Mouse (Mus musculus): ENCODE data around the gene Insyn1. TPM values are rescaled to one million over a fixed set of nuclear protein-coding genes. Genes with fewer than 3 reads are reported as not detected.

Gene Insyn1
- polyA plus RNA-seq, 1 experiment from 2014 or later = 1.1 TPM

GRCm38 (mm10) chr9:58546630-58547360 lies 58.4 kb downstream of the Insyn1 start:
- no peak for DNase-seq (ENCODE audit: low spot score)
- 85% methylated on average over 11 of the region's 11 CpGs for WGBS

GRCm38 (mm10) chr9:58548897-58549296 lies 60.5 kb downstream of the Insyn1 start:
- H3K36me3 ChIP-seq (replicated peaks) = peaks cover 3% of the 10 kb centered on the region; the same call in 1 of the 2 replicates
- WGBS = 38% methylated on average over 4 of the region's 4 CpGs
- peaks cover 49% of the 10 kb centered on the region for H3K4me1 ChIP-seq
- no peak overlapping the region for H3K27ac ChIP-seq (replicated peaks)
- no peak for DNase-seq (ENCODE audit: low spot score)
- no peak overlapping the region for H3K4me3 ChIP-seq
- no peaks in the 10 kb centered on the region for H3K9me3 ChIP-seq
- H3K27me3 ChIP-seq (replicated peaks; ENCODE audit: low read depth, poor library complexity, severe bottlenecking) = no peaks in the 10 kb centered on the region

More at GRCm38 (mm10) chr9:58546630-58547360, 58.4 kb downstream of the Insyn1 start:
- Histone ChIP-seq H3K27ac (replicated peaks) (no peak overlapping the region), H3K9me3 (no peaks in the 10 kb centered on the region), H3K36me3 (replicated peaks) (peaks cover 3% of the 10 kb centered on the region; the same call in 1 of the 2 replicates), H3K27me3 (replicated peaks; ENCODE audit: low read depth, poor library complexity, severe bottlenecking) (no peaks in the 10 kb centered on the region), H3K4me1 (peaks cover 41% of the 10 kb centered on the region), H3K4me3 (no peak overlapping the region)

Other genes starting within 250 kb of the Insyn1 start
- 17.2 and 17.6 TPM in 2 replicates for gene Pml, start 238.8 kb upstream of the Insyn1 start, polyA plus RNA-seq (2016; fragmentation: Nextera tagmentation; extraction: Ambion mirVana)
- gene Stoml1, start 235.4 kb upstream of the Insyn1 start, polyA plus RNA-seq (2016; fragmentation: Nextera tagmentation; extraction: Ambion mirVana) = 28.4 and 30.2 TPM in 2 replicates
- gene Loxl1, start 175.4 kb upstream of the Insyn1 start, polyA plus RNA-seq (2016; fragmentation: Nextera tagmentation; extraction: Ambion mirVana) = 7.0 and 11.9 TPM in 2 replicates
- not detected in 2 replicates for gene Tbc1d21, start 118.1 kb upstream of the Insyn1 start, polyA plus RNA-seq (2016; fragmentation: Nextera tagmentation; extraction: Ambion mirVana)
- gene Cd276, start 66.8 kb downstream of the Insyn1 start, polyA plus RNA-seq (2016; fragmentation: Nextera tagmentation; extraction: Ambion mirVana) = 47.8 and 49.7 TPM in 2 replicates
- gene Nptn, start 93.6 kb downstream of the Insyn1 start, polyA plus RNA-seq (2016; fragmentation: Nextera tagmentation; extraction: Ambion mirVana) = 51.3 and 53.5 TPM in 2 replicates